In the genomic region with DNA sequence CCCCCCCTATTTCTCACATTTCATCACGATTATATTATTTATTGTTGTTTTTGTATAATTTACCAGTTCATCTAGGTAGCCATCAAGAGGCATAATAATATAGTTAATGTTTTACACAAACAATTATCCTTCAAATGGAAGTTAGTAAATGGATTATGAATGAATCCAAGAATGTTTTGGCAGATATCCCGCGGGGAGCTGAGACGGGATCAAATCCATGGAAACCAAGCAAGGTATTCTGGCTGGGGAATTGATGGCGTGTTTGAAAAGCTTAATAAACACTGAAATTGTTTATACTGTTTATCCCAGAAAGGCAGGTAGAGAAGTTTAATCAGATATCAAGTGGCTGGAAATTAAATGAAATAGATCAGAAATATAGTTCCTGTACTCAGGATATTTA, we compare ENCODE assay signal across 21 mouse cellular contexts.
DNase-seq lines count a peak whose midpoint lies in the region; ATAC-seq and TF ChIP-seq lines count a peak whose summit lies in the region.
"Had no signal": no experiment of that assay in that cellular context is flagged by ENCODE, and none has a peak within 500 bp of the region (broad histone marks: within the 10 kb centered on the region; RNA-seq: fewer than 3 reads in every experiment).

No protein-coding gene starts in this region.

- no peaks in the 10 kb centered on the region for H3K27me3 ChIP-seq in kidney, embryonic 15.5 days
- H3K27me3 ChIP-seq: forebrain, embryonic 13.5 days; forebrain, embryonic 15.5 days; Patski had no signal

- H3K9ac ChIP-seq in kidney, embryonic 15.5 days, result no peak overlapping the region
- H3K9ac ChIP-seq: embryonic facial prominence, embryonic 12.5 days; forebrain, embryonic 13.5 days; forebrain, embryonic 15.5 days; forebrain, postnatal 0 days had no signal

- TF ChIP-seq POLR2A in brain, embryonic 14.5 days (IDR thresholded peaks at IDR 0.05; ENCODE audit: borderline replicate concordance, extremely low read depth, insufficient read depth, insufficient read length, poor library complexity, severe bottlenecking), result no peak

- intact Hi-C loops in heart, postnatal 36 days (cut with DNase I), result no loop called here

- H3K4me2 ChIP-seq in kidney, embryonic 15.5 days, result no peak overlapping the region
- H3K4me2 ChIP-seq: embryonic facial prominence, embryonic 12.5 days; forebrain, embryonic 13.5 days; forebrain, embryonic 15.5 days had no signal

- H3K36me3 ChIP-seq in kidney, embryonic 15.5 days, result no peaks in the 10 kb centered on the region
- H3K36me3 ChIP-seq: embryonic facial prominence, embryonic 10.5 days; embryonic facial prominence, embryonic 12.5 days; forebrain, embryonic 15.5 days; G1E had no signal

- TF ChIP-seq CTCF in brain, embryonic 14.5 days (IDR thresholded peaks at IDR 0.05; ENCODE audit: borderline replicate concordance, extremely low read depth, insufficient read depth, insufficient read length), result no peak

- DNase-seq in heart, adult 11 months, result peak; percentile 4
- no peak for DNase-seq in heart, postnatal 36 days
- peak; percentile 80 for DNase-seq in kidney, adult 9 months
- DNase-seq in brain, embryonic 14.5 days (ENCODE audit: low read depth), result peak; percentile 26
- DNase-seq: adrenal gland, postnatal 10 days; adrenal gland, postnatal 25 days; B cell, adult 2 months; cerebellum, adult 11-12 months; cerebellum, adult 2 months; cerebellum, adult 9-10 months; cerebellum, postnatal 25 days; forebrain, postnatal 0 days had no signal

- H3K9me3 ChIP-seq in kidney, embryonic 15.5 days (replicated peaks), result no peaks in the 10 kb centered on the region
- H3K9me3 ChIP-seq: embryonic facial prominence, embryonic 10.5 days; embryonic facial prominence, embryonic 12.5 days; forebrain, embryonic 13.5 days; forebrain, embryonic 15.5 days had no signal

- peaks cover 18% of the 10 kb centered on the region for H3K4me1 ChIP-seq in kidney, embryonic 15.5 days

- H3K27ac ChIP-seq in kidney, embryonic 15.5 days, result no peak overlapping the region
- H3K27ac ChIP-seq: embryonic facial prominence, embryonic 10.5 days; embryonic facial prominence, embryonic 12.5 days; forebrain, embryonic 13.5 days; forebrain, embryonic 15.5 days had no signal

- no peak overlapping the region for H3K4me3 ChIP-seq in kidney, embryonic 15.5 days (replicated peaks)
- H3K4me3 ChIP-seq: embryonic facial prominence, embryonic 10.5 days; embryonic facial prominence, embryonic 12.5 days; forebrain, embryonic 13.5 days; forebrain, embryonic 15.5 days had no signal

- ATAC-seq in kidney, embryonic 15.5 days (replicated peaks; ENCODE audit: low FRiP score), result no peak
- ATAC-seq: activated CD4-positive, CD25-positive, alpha-beta regulatory T cell, adult 4 months; CD4-positive, CD25-positive, alpha-beta regulatory T cell, adult 4 months; forebrain, embryonic 13.5 days; forebrain, embryonic 15.5 days; forebrain, postnatal 0 days; Patski had no signal

- WGBS in kidney, embryonic 15.5 days, result 91% methylated on average over 5 of the region's 5 CpGs

Comparison
In these comparisons a context has a peak if more than half of its experiments do, and no peak if none do; other contexts are left out.
1. DNase-seq: peak in heart, adult 11 months (single experiment), kidney, adult 9 months (single experiment) and brain, embryonic 14.5 days (single experiment); none in heart, postnatal 36 days (0 of 2).